Mouse (Mus musculus): ENCODE results near the gene Phtf1. TPM values are rescaled to one million over a fixed set of nuclear protein-coding genes. Genes with fewer than 3 reads are reported as not detected.
A peak's percentile ranks its signal among the peaks of the same experiment; 100 is the strongest.

Gene Phtf1
- polyA plus RNA-seq (2015; fragmentation: Nextera tagmentation; extraction: Ambion mirVana): 6.7 and 6.8 TPM in 2 replicates

DNA sequence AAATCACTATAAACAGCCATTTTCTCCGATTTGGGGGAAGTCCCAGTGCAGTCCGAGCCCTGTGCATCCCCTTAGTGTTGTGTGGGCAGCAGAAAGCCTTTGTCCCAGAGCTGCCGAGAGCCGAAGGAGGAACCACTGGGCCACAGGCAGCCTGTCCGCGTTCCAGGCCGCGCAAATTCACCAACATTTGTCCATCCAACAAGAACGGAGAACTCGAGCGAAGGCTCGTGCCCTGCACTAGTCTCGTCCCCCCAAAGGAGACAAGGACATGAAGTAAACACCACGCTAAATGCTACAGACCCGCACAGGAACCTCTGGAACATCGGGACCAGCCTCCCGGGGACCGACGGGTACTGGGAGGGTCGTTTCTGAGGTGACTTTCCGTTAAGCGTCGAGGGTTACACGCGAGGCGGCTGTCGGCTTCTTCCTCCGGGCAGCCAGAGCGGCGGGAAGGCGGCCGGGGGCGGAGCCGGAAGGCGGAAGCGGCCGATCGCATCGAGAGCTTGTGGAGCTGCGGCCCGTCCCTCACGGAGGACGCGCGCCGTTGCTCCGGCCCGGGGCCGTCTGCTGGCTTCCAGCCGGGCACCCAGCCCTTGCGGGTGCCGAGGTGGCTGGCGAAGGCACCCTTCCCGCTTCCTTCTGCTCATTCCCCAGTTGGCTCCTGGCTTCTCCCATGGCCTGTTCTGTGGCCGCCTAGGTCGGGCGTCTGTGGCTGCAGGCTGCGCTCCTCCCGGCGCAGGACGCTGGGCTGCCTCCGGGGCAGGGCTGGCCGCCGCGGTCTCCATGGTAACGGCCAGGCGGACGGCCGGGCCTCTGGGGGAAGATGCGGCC, at the start of gene Phtf1:
Phtf1 (plus strand) TSS at position 250 of the 831 bp plus-strand sequence.
- peak within 1 kb of the TSS; percentile 86 for H3K27ac ChIP-seq
- DNase-seq (peak; percentile 79), ATAC-seq (ENCODE audit: low read depth) (peak; percentile 97)
- H3K9ac ChIP-seq: peak within 1 kb of the TSS; percentile 91
- peak within 1 kb of the TSS; percentile 87 for H3K4me2 ChIP-seq
- no peaks in the 10 kb centered on the region for H3K27me3 ChIP-seq
- peaks cover 25% of the 10 kb centered on the region for H3K4me1 ChIP-seq (replicated peaks)
- H3K9me3 ChIP-seq (replicated peaks): no peaks in the 10 kb centered on the region
- peaks cover 10% of the 10 kb centered on the region for H3K36me3 ChIP-seq
- H3K4me3 ChIP-seq (replicated peaks): peak within 1 kb of the TSS; percentile 87
- WGBS (ENCODE audit: insufficient replicate concordance): under 1% methylated on average over 70 of the region's 70 CpGs

DNA sequence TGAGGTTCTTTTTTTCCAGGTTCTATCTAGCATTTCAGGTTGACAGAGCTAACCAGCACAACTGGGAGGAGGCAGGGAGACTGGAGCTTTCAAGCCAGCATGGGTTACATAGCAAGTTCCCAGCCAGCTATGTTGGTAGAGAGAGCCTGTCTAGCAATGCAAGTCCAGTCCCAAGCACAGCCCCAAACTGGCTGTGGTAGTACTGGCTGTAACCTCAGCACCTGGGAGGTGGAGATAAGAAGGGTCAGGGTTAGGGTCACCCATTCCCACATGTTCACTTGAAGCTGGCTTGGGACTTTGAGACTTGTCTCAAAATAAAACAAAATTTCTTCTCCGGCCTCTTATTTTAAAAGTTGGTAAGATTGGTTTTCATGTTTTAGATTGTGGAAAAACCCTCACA, 47.8 kb upstream of the Phtf1 start:
- Histone ChIP-seq H3K27ac (peak overlapping the region; percentile 15; the same call in 1 of the 2 replicates), H3K9ac (no peak overlapping the region), H3K4me2 (no peak overlapping the region), H3K36me3 (peaks cover 6% of the 10 kb centered on the region; the same call in 1 of the 2 replicates), H3K9me3 (replicated peaks) (no peaks in the 10 kb centered on the region), H3K4me1 (replicated peaks) (peaks cover 55% of the 10 kb centered on the region), H3K4me3 (replicated peaks) (no peak overlapping the region), H3K27me3 (no peaks in the 10 kb centered on the region)
- 71% methylated on average over 1 of the region's 1 CpGs for WGBS (ENCODE audit: insufficient replicate concordance)
- ATAC-seq (ENCODE audit: low read depth) (peak; percentile 54), DNase-seq (no peak)

DNA sequence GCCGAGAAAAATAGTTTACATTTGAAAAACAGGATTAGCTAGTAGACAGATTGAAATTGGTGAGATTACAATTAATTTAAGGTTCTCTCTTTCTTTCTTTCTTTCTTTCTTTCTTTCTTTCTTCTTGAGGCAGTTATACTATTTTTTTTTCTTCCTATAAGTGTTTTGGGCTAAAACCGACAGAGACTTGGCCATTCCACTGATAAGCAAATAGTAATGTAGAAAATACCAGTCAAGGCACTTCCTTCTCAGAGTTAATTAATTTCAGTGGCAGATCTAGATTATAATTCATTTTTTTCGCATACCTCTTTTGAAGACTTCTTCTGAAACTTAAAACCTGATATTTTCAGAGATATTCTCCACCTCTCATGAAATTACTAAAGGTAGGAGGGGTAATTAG, 42.6 kb upstream of the Phtf1 start:
- 52% methylated on average over 3 of the region's 3 CpGs for WGBS (ENCODE audit: insufficient replicate concordance)
- no peak overlapping the region for H3K27ac ChIP-seq
- ATAC-seq (ENCODE audit: low read depth): no peak
- H3K9ac ChIP-seq: no peak overlapping the region
- no peak overlapping the region for H3K4me2 ChIP-seq
- DNase-seq: no peak
- H3K36me3 ChIP-seq: peaks cover 6% of the 10 kb centered on the region; the same call in 1 of the 2 replicates
- peaks cover 35% of the 10 kb centered on the region for H3K4me1 ChIP-seq (replicated peaks)
- H3K27me3 ChIP-seq: no peaks in the 10 kb centered on the region
- H3K9me3 ChIP-seq (replicated peaks): no peaks in the 10 kb centered on the region
- no peak overlapping the region for H3K4me3 ChIP-seq (replicated peaks)

DNA sequence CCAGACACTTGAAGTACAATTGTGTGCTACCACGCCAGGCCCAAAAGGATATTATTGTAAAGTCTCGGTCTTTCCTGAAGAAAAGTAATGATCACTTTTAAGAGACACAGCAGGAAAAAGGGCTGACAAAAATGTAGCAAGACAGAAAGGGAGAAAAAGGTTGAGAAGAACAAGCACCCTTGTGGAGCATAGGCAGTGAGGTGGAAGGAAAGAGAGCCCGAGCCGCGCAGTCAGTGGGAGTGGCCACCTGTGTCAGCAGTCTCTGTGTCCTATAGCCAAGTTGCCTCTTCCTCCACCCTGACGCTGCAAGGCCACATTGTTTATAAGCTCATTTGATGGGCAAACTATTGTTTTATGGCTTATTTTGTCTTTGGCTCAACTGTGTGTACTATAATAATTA, 40.4 kb upstream of the Phtf1 start:
- H3K36me3 ChIP-seq: peaks cover 19% of the 10 kb centered on the region
- peaks cover 24% of the 10 kb centered on the region for H3K4me1 ChIP-seq (replicated peaks)
- no peak overlapping the region for H3K4me3 ChIP-seq (replicated peaks)
- WGBS (ENCODE audit: insufficient replicate concordance): 59% methylated on average over 6 of the region's 6 CpGs
- H3K9me3 ChIP-seq (replicated peaks): no peaks in the 10 kb centered on the region
- DNase-seq (no peak), ATAC-seq (ENCODE audit: low read depth) (0 out of 2 replicates have a peak, but pooled peaks have one; percentile 58)
- no peak overlapping the region for H3K27ac ChIP-seq
- H3K4me2 ChIP-seq: no peak overlapping the region
- H3K27me3 ChIP-seq: no peaks in the 10 kb centered on the region
- H3K9ac ChIP-seq: no peak overlapping the region

DNA sequence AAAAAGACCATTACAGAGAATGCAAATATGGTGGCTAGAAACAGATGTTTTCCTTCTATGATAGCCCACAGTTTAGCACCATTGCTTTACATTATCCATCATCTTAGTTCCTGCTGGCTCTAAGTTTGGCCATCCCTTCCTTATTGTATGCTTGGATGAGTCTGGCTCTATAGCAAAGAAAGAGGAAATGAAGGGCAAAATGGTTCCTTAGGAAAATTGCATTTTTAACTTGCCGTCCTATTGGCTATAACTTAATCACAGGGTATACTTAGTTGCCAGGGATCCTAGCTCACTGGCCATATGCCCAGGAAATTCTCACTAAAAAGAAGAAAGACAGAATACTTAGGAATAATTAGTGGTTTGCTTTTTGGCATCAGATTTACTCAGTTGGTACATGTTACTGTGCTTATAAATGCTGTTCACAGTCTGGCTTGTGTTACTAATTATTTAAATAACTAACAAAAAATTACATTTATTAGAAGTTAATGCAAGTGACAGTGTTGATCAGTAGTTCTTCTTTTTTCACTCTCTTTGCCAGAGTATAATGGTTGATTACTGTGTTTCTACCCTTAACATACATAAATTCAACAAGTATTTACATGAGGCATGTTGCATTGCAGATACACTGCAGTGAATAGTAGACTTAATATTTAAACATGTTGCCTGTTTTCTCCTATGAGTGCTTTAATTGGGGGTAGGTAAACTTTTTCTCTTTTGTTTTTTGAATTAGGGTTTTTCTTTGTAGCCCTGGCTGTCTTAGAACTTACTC, 22.9 kb upstream of the Phtf1 start:
- no peak for DNase-seq
- WGBS (ENCODE audit: insufficient replicate concordance): 67% methylated on average over 1 of the region's 1 CpGs
- H3K9ac ChIP-seq: no peak overlapping the region

DNA sequence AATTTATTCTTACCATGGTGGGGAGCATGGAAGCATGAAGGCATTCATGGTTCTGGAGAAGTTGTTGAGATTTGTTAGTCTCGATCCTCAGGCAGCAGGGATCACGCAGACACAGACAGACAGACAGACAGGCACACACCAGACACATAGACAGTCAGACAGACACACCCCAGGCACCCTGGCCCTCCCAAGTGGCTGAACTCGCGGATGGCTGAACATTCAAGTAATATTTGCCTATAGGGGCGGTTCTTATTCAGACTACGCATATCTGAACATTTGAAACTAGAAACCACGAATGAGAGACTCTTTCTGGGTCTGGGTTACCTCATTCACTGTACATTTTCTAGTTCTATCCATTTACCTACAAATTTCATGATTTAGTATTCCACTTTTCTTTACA, 19.2 kb upstream of the Phtf1 start:
- DNase-seq: no peak
- Histone ChIP-seq H3K27me3 (no peaks in the 10 kb centered on the region), H3K9ac (no peak overlapping the region), H3K4me3 (replicated peaks) (no peak overlapping the region), H3K4me2 (no peak overlapping the region), H3K27ac (no peak overlapping the region), H3K9me3 (replicated peaks) (no peaks in the 10 kb centered on the region), H3K4me1 (replicated peaks) (0 out of 2 replicates have a peak, but pooled peaks cover 5% of the 10 kb centered on the region), H3K36me3 (peaks cover 6% of the 10 kb centered on the region; the same call in 1 of the 2 replicates)
- WGBS (ENCODE audit: insufficient replicate concordance): 85% methylated on average over 7 of the region's 7 CpGs
- no peak for ATAC-seq (ENCODE audit: low read depth)

More for the DNA sequence above, 22.9 kb upstream of the Phtf1 start:
- Histone ChIP-seq H3K36me3 (peaks cover 6% of the 10 kb centered on the region; the same call in 1 of the 2 replicates), H3K27me3 (no peaks in the 10 kb centered on the region), H3K4me1 (replicated peaks) (0 out of 2 replicates have a peak, but pooled peaks cover 5% of the 10 kb centered on the region), H3K27ac (no peak overlapping the region), H3K4me3 (replicated peaks) (no peak overlapping the region), H3K4me2 (no peak overlapping the region), H3K9me3 (replicated peaks) (no peaks in the 10 kb centered on the region)
- no peak for ATAC-seq (ENCODE audit: low read depth)

DNA sequence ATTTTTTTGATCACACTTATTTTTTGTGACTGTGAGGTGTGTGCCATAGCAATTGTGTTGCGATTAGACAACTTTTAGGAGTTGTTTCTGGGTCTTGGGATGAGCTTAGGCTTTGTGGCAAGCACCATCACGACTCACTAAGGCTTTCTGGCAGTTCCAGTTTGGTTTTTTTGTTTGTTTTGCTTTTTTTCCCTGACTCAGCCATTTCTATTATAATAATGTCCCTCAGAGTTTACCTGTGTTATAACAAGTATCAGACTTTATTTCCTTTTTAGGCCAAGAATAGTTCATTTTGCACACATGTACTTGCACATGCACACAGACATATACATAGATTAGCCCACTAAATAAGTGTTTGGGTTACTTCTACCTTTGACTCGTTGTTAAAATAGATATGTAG, 7.3 kb upstream of the Phtf1 start:
- no peak for ATAC-seq (ENCODE audit: low read depth)
- H3K4me2 ChIP-seq: no peak overlapping the region
- H3K36me3 ChIP-seq: peaks cover 28% of the 10 kb centered on the region

DNA sequence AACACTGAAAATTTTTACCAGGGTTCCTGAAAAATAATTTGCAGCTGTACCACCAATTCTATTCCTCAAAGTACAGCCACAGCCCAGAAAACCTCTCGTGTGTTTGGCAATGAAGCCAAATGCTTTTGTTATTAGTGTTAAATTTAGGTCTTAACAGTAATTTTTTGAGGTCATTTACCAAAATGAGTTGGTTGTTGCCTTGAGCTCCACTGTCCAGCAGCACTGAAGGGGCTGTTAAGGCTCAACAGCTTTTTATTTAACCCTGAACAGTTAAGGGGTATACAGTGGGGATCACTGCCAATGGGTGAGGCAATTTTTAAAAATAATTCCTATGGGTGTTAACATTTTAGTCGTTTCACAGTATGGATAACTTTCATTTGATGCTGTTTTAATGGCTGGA, 679 bp upstream of the Phtf1 start:
- no peaks in the 10 kb centered on the region for H3K27me3 ChIP-seq
- peak overlapping the region; percentile 86 for H3K27ac ChIP-seq
- no peaks in the 10 kb centered on the region for H3K9me3 ChIP-seq (replicated peaks)
- H3K4me2 ChIP-seq: peak overlapping the region; percentile 87
- peaks cover 16% of the 10 kb centered on the region for H3K36me3 ChIP-seq
- 20% methylated on average over 2 of the region's 2 CpGs for WGBS (ENCODE audit: insufficient replicate concordance)
- DNase-seq (no peak), ATAC-seq (ENCODE audit: low read depth) (no peak)
- peak overlapping the region; percentile 87 for H3K4me3 ChIP-seq (replicated peaks)
- H3K4me1 ChIP-seq (replicated peaks): peaks cover 25% of the 10 kb centered on the region
- H3K9ac ChIP-seq: peak overlapping the region; percentile 91

More for the DNA sequence above, 7.3 kb upstream of the Phtf1 start:
- DNase-seq: no peak
- no peak overlapping the region for H3K9ac ChIP-seq
- H3K4me3 ChIP-seq (replicated peaks): no peak overlapping the region
- 84% methylated on average over 3 of the region's 3 CpGs for WGBS (ENCODE audit: insufficient replicate concordance)
- no peaks in the 10 kb centered on the region for H3K27me3 ChIP-seq
- H3K9me3 ChIP-seq (replicated peaks): no peaks in the 10 kb centered on the region
- H3K27ac ChIP-seq: no peak overlapping the region
- H3K4me1 ChIP-seq (replicated peaks): peaks cover 2% of the 10 kb centered on the region; the same call in 1 of the 2 replicates

DNA sequence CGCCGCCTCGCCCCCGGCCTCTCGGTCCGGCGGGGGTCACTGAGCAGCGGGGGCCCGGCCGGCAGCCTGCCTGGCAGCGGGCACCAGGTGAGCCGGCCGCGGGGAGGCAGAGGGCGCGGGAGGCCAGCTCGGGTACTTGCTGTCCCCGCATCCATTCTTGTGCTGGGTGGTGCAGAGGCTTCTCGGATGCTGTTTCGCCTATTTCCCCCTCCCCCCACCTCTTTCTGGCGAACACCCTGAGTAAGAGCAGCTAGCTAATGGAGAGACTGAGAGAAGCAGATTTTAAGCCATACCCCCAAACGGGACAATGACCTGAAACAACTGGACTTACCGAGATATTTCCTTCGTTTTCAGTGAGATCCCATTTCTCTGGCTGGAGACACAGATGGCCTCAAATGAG, 791 bp downstream of the Phtf1 start:
- Histone ChIP-seq H3K9me3 (replicated peaks) (no peaks in the 10 kb centered on the region), H3K4me3 (replicated peaks) (peak overlapping the region; percentile 87), H3K27me3 (no peaks in the 10 kb centered on the region), H3K9ac (peak overlapping the region; percentile 91), H3K27ac (peak overlapping the region; percentile 86), H3K4me1 (replicated peaks) (peaks cover 25% of the 10 kb centered on the region), H3K36me3 (peaks cover 8% of the 10 kb centered on the region; the same call in 1 of the 2 replicates), H3K4me2 (peak overlapping the region; percentile 87)
- no peak for ATAC-seq (ENCODE audit: low read depth)
- under 1% methylated on average over 24 of the region's 24 CpGs for WGBS (ENCODE audit: insufficient replicate concordance)
- DNase-seq: no peak

DNA sequence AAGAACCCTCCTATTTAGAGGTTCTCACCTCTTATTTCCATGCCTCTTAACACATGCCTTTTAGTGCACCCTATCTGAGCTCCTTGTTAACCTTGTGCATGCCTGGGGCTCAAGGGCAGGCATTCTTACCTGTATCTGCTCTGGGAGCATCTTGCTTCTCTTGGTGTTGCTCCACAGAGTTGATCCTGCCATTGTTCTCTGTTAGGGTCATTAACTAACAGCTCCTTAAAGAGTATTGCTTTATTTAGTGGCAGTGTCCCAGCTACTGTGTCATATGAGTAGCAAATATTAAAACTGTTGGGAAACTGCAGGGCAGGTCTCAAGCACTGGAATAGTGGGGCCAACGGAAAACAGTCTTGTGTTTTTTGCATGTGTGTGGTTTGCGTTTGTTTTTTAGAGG, 3.2 kb downstream of the Phtf1 start:
- Histone ChIP-seq H3K9me3 (replicated peaks) (no peaks in the 10 kb centered on the region), H3K27me3 (no peaks in the 10 kb centered on the region), H3K4me2 (no peak overlapping the region), H3K4me3 (replicated peaks) (no peak overlapping the region), H3K27ac (no peak overlapping the region), H3K4me1 (replicated peaks) (peaks cover 36% of the 10 kb centered on the region), H3K9ac (no peak overlapping the region), H3K36me3 (peaks cover 8% of the 10 kb centered on the region; the same call in 1 of the 2 replicates)
- DNase-seq (no peak), ATAC-seq (ENCODE audit: low read depth) (no peak)
- 90% methylated on average over 2 of the region's 2 CpGs for WGBS (ENCODE audit: insufficient replicate concordance)

DNA sequence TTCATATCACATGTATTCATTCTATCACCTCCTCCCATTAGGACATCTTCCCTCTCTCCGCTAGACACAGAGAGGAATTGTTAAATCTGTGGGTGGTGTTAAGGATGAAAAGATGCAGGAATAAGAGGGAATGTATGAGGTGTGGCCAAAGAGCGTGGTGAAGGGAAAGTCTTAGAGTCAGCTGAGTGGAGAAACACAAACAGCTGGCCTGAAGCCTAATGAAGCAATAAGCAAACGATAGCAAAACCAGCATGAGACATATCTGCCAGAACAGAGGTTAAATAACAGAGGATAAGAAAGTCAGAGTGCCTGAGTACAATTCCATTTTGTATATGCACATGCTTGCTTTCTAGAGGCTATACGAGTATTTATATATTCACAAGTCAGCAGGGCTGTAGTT, 16.6 kb downstream of the Phtf1 start:
- no peaks in the 10 kb centered on the region for H3K27me3 ChIP-seq
- H3K9ac ChIP-seq: no peak overlapping the region
- no peak overlapping the region for H3K27ac ChIP-seq
- ATAC-seq (ENCODE audit: low read depth) (no peak), DNase-seq (no peak)
- H3K4me1 ChIP-seq (replicated peaks): no peaks in the 10 kb centered on the region
- WGBS (ENCODE audit: insufficient replicate concordance): 75% methylated on average over 4 of the region's 4 CpGs
- no peaks in the 10 kb centered on the region for H3K9me3 ChIP-seq (replicated peaks)
- peaks cover 22% of the 10 kb centered on the region for H3K36me3 ChIP-seq
- no peak overlapping the region for H3K4me3 ChIP-seq (replicated peaks)
- no peak overlapping the region for H3K4me2 ChIP-seq
